Mouse (Mus musculus) mammary gland, adult 2 months (tissue): Measurements from ENCODE around the gene Picalm. TPM values are rescaled to one million over a fixed set of nuclear protein-coding genes. Genes with fewer than 3 reads are reported as not detected.

Experiments
- polyA plus RNA-seq: library from polyadenylated mRNA; depleted of rRNA; stranded (reverse); fragments of >200 nt; gene quantifications from 2 replicates; pipeline ENCODE4 v1.2.3, GENCODE M21; 2012; ENCODE audit warnings: low replicate concordance; rRNA removed

Picalm gene
- 40.6 and 84.7 TPM in 2 replicates for polyA plus RNA-seq

DNA sequence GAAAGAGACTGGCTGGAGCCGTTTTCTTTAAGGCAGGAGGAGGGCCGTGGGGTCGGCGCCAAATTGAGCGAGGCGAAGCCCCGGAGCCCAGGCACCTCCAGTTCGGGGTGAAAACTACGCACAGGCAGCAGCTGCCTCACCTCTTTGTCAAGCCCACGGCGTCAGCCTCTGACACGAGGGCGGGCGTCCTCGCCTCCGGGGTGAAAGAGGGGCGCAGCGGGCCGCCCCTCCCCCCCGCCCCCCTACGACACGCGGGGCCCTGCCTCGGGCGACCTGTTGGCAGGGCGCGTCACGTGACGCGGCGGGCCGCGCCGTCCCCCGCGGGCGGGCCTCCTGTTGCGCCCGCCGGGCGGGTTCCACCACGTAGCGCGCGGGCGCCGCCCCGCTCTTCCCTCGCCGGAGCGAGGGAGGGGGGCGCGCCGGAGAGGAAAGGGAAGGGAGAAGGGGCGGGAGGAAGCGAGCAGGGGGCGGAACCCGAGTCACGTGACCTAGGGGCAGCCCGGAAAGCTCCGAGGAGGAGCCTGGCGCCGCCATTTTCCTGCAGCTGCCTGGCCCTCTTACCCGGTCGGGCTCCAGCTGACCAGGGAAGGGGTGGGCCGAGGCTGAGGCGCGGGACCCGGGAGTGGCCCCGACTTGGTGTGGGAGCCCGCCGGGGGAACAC lies at the start of gene Picalm:
Picalm (plus strand) TSS at position 482 of the 661 bp plus-strand sequence.

Other genes starting within 250 kb of the Picalm start
- not detected in 2 replicates for gene Ccdc81, start 226.6 kb upstream of the Picalm start, polyA plus RNA-seq
- 39.0 and 85.0 TPM in 2 replicates for gene Hikeshi, start 189.0 kb upstream of the Picalm start, polyA plus RNA-seq
- gene Eed, start 149.2 kb upstream of the Picalm start, polyA plus RNA-seq = 11.5 and 15.6 TPM in 2 replicates
- not detected in 2 replicates for gene Ccdc83, start 135.6 kb downstream of the Picalm start, polyA plus RNA-seq
- 2.8 and 4.6 TPM in 2 replicates for gene Sytl2, start 172.0 kb downstream of the Picalm start, polyA plus RNA-seq